Mouse (Mus musculus): ENCODE data around the gene Ctdsp2. TPM values are rescaled to one million over a fixed set of nuclear protein-coding genes. Genes with fewer than 3 reads are reported as not detected.

The Ctdsp2 gene
- polyA plus RNA-seq, 1 experiment from 2014 or later, result 58.8 TPM

- WGBS, result 86% methylated on average over 8 of the region's 8 CpGs
Measured at GRCm38 (mm10) chr10:127003334-127003733, 24.8 kb downstream of the Ctdsp2 start.

GRCm38 (mm10) chr10:127003806-127004205, 25.3 kb downstream of the Ctdsp2 start:
- Histone ChIP-seq H3K9me3 (ENCODE audit: control insufficient read depth, low read length) (no peaks in the 10 kb centered on the region), H3K27ac (ENCODE audit: low read depth, low read length) (no peak overlapping the region), H3K9ac (ENCODE audit: low read length) (no peak overlapping the region), H3K36me3 (ENCODE audit: control insufficient read depth, insufficient read depth, low read length) (no peaks in the 10 kb centered on the region; the same call in 1 of the 2 replicates), H3K4me3 (ENCODE audit: low read depth, low read length) (no peak overlapping the region), H3K4me1 (replicated peaks; ENCODE audit: control insufficient read depth, insufficient read depth, low read length) (0 out of 2 replicates have a peak, but pooled peaks cover 3% of the 10 kb centered on the region), H3K4me2 (ENCODE audit: low read depth, low read length, severe bottlenecking) (no peak overlapping the region), H3K27me3 (ENCODE audit: control insufficient read depth, insufficient read depth, low read length) (no peaks in the 10 kb centered on the region)
- ATAC-seq (replicated peaks; ENCODE audit: low FRiP score) (no peak), DNase-seq (ENCODE audit: low spot score) (no peak)
- 80% methylated on average over 7 of the region's 7 CpGs for WGBS

More at GRCm38 (mm10) chr10:127003334-127003733, 24.8 kb downstream of the Ctdsp2 start:
- Histone ChIP-seq H3K27me3 (ENCODE audit: control insufficient read depth, insufficient read depth, low read length) (no peaks in the 10 kb centered on the region), H3K4me2 (ENCODE audit: low read depth, low read length, severe bottlenecking) (no peak overlapping the region), H3K4me3 (ENCODE audit: low read depth, low read length) (no peak overlapping the region), H3K9ac (ENCODE audit: low read length) (no peak overlapping the region), H3K27ac (ENCODE audit: low read depth, low read length) (no peak overlapping the region), H3K9me3 (ENCODE audit: control insufficient read depth, low read length) (no peaks in the 10 kb centered on the region), H3K4me1 (replicated peaks; ENCODE audit: control insufficient read depth, insufficient read depth, low read length) (0 out of 2 replicates have a peak, but pooled peaks cover 3% of the 10 kb centered on the region), H3K36me3 (ENCODE audit: control insufficient read depth, insufficient read depth, low read length) (no peaks in the 10 kb centered on the region; the same call in 1 of the 2 replicates)
- ATAC-seq (replicated peaks; ENCODE audit: low FRiP score), result no peak
- no peak for DNase-seq (ENCODE audit: low spot score)

DNA sequence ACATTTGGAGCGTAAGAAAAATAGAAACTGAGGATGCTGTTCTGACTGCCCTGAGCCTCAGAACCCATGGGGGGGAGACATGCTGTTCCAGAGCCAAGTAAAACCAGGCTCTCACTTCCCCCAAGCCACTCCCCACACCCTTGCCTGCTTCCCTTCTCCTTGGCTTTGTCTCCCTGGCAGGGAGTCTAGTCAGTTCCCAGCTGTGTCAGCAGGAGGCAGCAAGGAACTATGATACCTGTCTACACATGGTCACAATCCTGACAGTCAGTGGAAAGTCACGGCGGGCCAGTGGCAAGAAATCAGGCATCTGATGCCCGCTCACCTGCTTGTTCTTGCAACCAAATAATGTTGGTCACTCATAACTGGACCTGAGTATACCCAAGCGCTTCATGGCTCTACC, 38.0 kb downstream of the Ctdsp2 start:
- no peaks in the 10 kb centered on the region for H3K36me3 ChIP-seq (ENCODE audit: control insufficient read depth, insufficient read depth, low read length)
- ATAC-seq (replicated peaks; ENCODE audit: low FRiP score), result no peak
- H3K9me3 ChIP-seq (ENCODE audit: control insufficient read depth, low read length), result no peaks in the 10 kb centered on the region
- no peak overlapping the region for H3K4me2 ChIP-seq (ENCODE audit: low read depth, low read length, severe bottlenecking)
- H3K4me3 ChIP-seq (ENCODE audit: low read depth, low read length), result no peak overlapping the region
- H3K27me3 ChIP-seq (ENCODE audit: control insufficient read depth, insufficient read depth, low read length), result no peaks in the 10 kb centered on the region
- no peak overlapping the region for H3K9ac ChIP-seq (ENCODE audit: low read length)
- no peaks in the 10 kb centered on the region for H3K4me1 ChIP-seq (replicated peaks; ENCODE audit: control insufficient read depth, insufficient read depth, low read length)
- no peak for DNase-seq (ENCODE audit: low spot score)
- H3K27ac ChIP-seq (ENCODE audit: low read depth, low read length), result no peak overlapping the region
- WGBS, result 64% methylated on average over 5 of the region's 5 CpGs

DNA sequence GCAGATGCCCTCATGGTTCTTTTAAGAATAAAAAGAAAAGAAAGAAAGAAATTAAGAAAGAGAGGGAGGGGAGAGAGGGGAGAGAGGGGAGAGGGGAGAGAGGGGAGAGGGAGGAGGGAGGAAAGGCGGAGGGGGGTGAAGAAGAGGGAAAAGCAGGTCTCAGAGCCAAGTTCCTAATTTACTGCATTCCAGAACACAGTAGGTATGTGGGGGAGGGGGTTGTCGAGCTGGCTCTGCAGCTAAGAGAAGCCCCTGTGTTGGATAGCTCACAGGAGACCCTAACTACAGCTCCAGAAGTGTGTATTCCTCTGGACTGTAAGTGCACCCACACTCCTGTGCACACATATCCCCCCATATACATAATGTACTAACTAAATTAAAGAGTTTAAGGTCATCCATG, 38.6 kb downstream of the Ctdsp2 start:
- Histone ChIP-seq H3K27ac (ENCODE audit: low read depth, low read length) (no peak overlapping the region), H3K27me3 (ENCODE audit: control insufficient read depth, insufficient read depth, low read length) (no peaks in the 10 kb centered on the region), H3K9ac (ENCODE audit: low read length) (no peak overlapping the region), H3K9me3 (ENCODE audit: control insufficient read depth, low read length) (no peaks in the 10 kb centered on the region), H3K4me2 (ENCODE audit: low read depth, low read length, severe bottlenecking) (no peak overlapping the region), H3K36me3 (ENCODE audit: control insufficient read depth, insufficient read depth, low read length) (no peaks in the 10 kb centered on the region; the same call in 1 of the 2 replicates), H3K4me3 (ENCODE audit: low read depth, low read length) (no peak overlapping the region), H3K4me1 (replicated peaks; ENCODE audit: control insufficient read depth, insufficient read depth, low read length) (no peaks in the 10 kb centered on the region)
- 30% methylated on average over 2 of the region's 2 CpGs for WGBS
- no peak for DNase-seq (ENCODE audit: low spot score)
- no peak for ATAC-seq (replicated peaks; ENCODE audit: low FRiP score)

- Histone ChIP-seq H3K9me3 (ENCODE audit: control insufficient read depth, low read length) (no peaks in the 10 kb centered on the region), H3K4me2 (ENCODE audit: low read depth, low read length, severe bottlenecking) (no peak overlapping the region), H3K27me3 (ENCODE audit: control insufficient read depth, insufficient read depth, low read length) (no peaks in the 10 kb centered on the region), H3K4me1 (replicated peaks; ENCODE audit: control insufficient read depth, insufficient read depth, low read length) (no peaks in the 10 kb centered on the region), H3K27ac (ENCODE audit: low read depth, low read length) (no peak overlapping the region), H3K4me3 (ENCODE audit: low read depth, low read length) (no peak overlapping the region), H3K9ac (ENCODE audit: low read length) (no peak overlapping the region), H3K36me3 (ENCODE audit: control insufficient read depth, insufficient read depth, low read length) (no peaks in the 10 kb centered on the region; the same call in 1 of the 2 replicates)
- no peak for DNase-seq (ENCODE audit: low spot score)
- no peak for ATAC-seq (replicated peaks; ENCODE audit: low FRiP score)
- 81% methylated on average over 16 of the region's 16 CpGs for WGBS
Measured at GRCm38 (mm10) chr10:127018422-127018821, 39.9 kb downstream of the Ctdsp2 start.

- 6% methylated on average over 55 of the region's 56 CpGs for WGBS
- H3K27me3 ChIP-seq (ENCODE audit: control insufficient read depth, insufficient read depth, low read length), result no peaks in the 10 kb centered on the region
Measured at GRCm38 (mm10) chr10:127030336-127031296, 52.1 kb downstream of the Ctdsp2 start, which contains the start of gene Tsfm. TSS of gene Tsfm (minus strand) at chr10:127030840.

DNA sequence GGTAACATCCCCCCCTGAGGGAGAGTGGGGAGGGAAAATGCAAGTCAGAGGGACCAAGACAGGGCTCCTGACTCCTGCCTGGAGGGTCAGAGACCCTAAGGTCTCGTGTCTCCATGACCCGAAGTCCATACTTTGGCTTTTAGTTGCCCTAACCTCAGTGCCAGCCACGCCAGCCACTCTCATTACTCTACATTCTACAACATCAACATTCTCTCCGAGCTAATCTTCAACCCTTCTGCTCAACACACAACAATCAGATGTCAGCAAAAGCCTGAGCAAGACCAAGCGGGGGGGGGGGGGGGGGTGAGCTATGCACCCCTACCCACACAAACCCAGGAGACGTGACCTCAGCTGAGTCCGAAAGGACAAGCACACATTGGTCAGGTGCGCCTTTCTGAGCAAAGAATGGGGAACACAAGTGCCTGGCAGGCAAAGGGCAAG, 54.8 kb downstream of the Ctdsp2 start:
- H3K9me3 ChIP-seq (ENCODE audit: control insufficient read depth, low read length), result no peaks in the 10 kb centered on the region
- H3K9ac ChIP-seq (ENCODE audit: low read length), result no peak overlapping the region
- no peaks in the 10 kb centered on the region for H3K27me3 ChIP-seq (ENCODE audit: control insufficient read depth, insufficient read depth, low read length)
- H3K36me3 ChIP-seq (ENCODE audit: control insufficient read depth, insufficient read depth, low read length), result no peaks in the 10 kb centered on the region; the same call in 1 of the 2 replicates
- DNase-seq (ENCODE audit: low spot score) (no peak), ATAC-seq (replicated peaks; ENCODE audit: low FRiP score) (no peak)
- H3K4me2 ChIP-seq (ENCODE audit: low read depth, low read length, severe bottlenecking), result no peak overlapping the region
- no peak overlapping the region for H3K4me3 ChIP-seq (ENCODE audit: low read depth, low read length)
- H3K27ac ChIP-seq (ENCODE audit: low read depth, low read length), result no peak overlapping the region
- H3K4me1 ChIP-seq (replicated peaks; ENCODE audit: control insufficient read depth, insufficient read depth, low read length), result peaks cover 4% of the 10 kb centered on the region
- 83% methylated on average over 8 of the region's 8 CpGs for WGBS

More at GRCm38 (mm10) chr10:127030336-127031296, 52.1 kb downstream of the Ctdsp2 start, which contains the start of gene Tsfm:
- Histone ChIP-seq H3K9me3 (ENCODE audit: control insufficient read depth, low read length) (no peaks in the 10 kb centered on the region), H3K4me1 (replicated peaks; ENCODE audit: control insufficient read depth, insufficient read depth, low read length) (peaks cover 4% of the 10 kb centered on the region), H3K4me3 (ENCODE audit: low read depth, low read length) (peak within 1 kb of the TSS; percentile 59), H3K36me3 (ENCODE audit: control insufficient read depth, insufficient read depth, low read length) (peaks cover 2% of the 10 kb centered on the region; the same call in 1 of the 2 replicates), H3K4me2 (ENCODE audit: low read depth, low read length, severe bottlenecking) (peak within 1 kb of the TSS; percentile 79), H3K27ac (ENCODE audit: low read depth, low read length) (peak within 1 kb of the TSS; percentile 66; the same call in 1 of the 2 replicates), H3K9ac (ENCODE audit: low read length) (peak within 1 kb of the TSS; percentile 93)
- ATAC-seq (replicated peaks; ENCODE audit: low FRiP score), result peak; percentile 86
- DNase-seq (ENCODE audit: low spot score), result peak; percentile 94

GRCm38 (mm10) chr10:127036273-127036672, 57.8 kb downstream of the Ctdsp2 start:
- Histone ChIP-seq H3K9ac (ENCODE audit: low read length) (no peak overlapping the region), H3K9me3 (ENCODE audit: control insufficient read depth, low read length) (no peaks in the 10 kb centered on the region), H3K4me2 (ENCODE audit: low read depth, low read length, severe bottlenecking) (no peak overlapping the region), H3K4me3 (ENCODE audit: low read depth, low read length) (no peak overlapping the region), H3K4me1 (replicated peaks; ENCODE audit: control insufficient read depth, insufficient read depth, low read length) (no peaks in the 10 kb centered on the region), H3K27ac (ENCODE audit: low read depth, low read length) (no peak overlapping the region), H3K36me3 (ENCODE audit: control insufficient read depth, insufficient read depth, low read length) (no peaks in the 10 kb centered on the region), H3K27me3 (ENCODE audit: control insufficient read depth, insufficient read depth, low read length) (peaks cover 2% of the 10 kb centered on the region; the same call in 1 of the 2 replicates)
- WGBS, result 84% methylated on average over 12 of the region's 12 CpGs
- DNase-seq (ENCODE audit: low spot score) (no peak), ATAC-seq (replicated peaks; ENCODE audit: low FRiP score) (no peak)
